Mouse (Mus musculus): ENCODE measurements around the gene Gm11084. TPM values are rescaled to one million over a fixed set of nuclear protein-coding genes. Genes with fewer than 3 reads are reported as not detected.
"Not testable (repeated sequence)": the region's sequence is repeated elsewhere in the genome, so short reads cannot be mapped to it uniquely, and the experiment has no call there.

Gene Gm11084
- polyA plus RNA-seq (2015; fragmentation: Nextera tagmentation; extraction: Ambion mirVana) = not detected in 2 replicates

DNA sequence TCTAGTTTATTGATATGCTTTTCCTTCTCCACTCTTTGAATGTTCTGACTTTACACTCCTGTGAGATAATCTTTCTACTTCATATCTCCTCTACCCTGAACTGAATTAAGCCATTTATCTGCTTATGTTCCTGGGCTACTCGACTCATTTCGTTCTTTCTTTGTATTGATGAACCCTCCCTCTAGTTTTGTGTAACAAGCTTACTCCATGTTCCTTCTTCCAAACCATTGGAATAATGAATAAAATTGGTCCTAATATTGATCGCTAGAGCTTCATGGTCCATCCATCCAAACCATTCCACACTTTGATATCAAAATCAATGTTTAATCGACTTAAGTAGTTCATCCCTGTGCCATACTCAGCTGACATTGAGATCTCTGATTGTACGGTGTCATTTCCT lies at the start of gene Gm11084:
Gene Gm11084 (minus strand): TSS at position 101 of the 400 bp plus-strand sequence.
- no peak for ATAC-seq (ENCODE audit: low read depth)
- WGBS = 93% methylated on average over 5 of the region's 5 CpGs
- Histone ChIP-seq H3K4me3 (no peak within 1 kb of the TSS), H3K9me3 (0 out of 2 replicates have a peak, but pooled peaks cover 8% of the 10 kb centered on the region), H3K4me2 (no peak within 1 kb of the TSS), H3K36me3 (peaks cover 4% of the 10 kb centered on the region; the same call in 1 of the 2 replicates), H3K9ac (no peak within 1 kb of the TSS), H3K27ac (replicated peaks) (no peak within 1 kb of the TSS), H3K4me1 (replicated peaks) (peaks cover 6% of the 10 kb centered on the region), H3K27me3 (no peaks in the 10 kb centered on the region)

DNA sequence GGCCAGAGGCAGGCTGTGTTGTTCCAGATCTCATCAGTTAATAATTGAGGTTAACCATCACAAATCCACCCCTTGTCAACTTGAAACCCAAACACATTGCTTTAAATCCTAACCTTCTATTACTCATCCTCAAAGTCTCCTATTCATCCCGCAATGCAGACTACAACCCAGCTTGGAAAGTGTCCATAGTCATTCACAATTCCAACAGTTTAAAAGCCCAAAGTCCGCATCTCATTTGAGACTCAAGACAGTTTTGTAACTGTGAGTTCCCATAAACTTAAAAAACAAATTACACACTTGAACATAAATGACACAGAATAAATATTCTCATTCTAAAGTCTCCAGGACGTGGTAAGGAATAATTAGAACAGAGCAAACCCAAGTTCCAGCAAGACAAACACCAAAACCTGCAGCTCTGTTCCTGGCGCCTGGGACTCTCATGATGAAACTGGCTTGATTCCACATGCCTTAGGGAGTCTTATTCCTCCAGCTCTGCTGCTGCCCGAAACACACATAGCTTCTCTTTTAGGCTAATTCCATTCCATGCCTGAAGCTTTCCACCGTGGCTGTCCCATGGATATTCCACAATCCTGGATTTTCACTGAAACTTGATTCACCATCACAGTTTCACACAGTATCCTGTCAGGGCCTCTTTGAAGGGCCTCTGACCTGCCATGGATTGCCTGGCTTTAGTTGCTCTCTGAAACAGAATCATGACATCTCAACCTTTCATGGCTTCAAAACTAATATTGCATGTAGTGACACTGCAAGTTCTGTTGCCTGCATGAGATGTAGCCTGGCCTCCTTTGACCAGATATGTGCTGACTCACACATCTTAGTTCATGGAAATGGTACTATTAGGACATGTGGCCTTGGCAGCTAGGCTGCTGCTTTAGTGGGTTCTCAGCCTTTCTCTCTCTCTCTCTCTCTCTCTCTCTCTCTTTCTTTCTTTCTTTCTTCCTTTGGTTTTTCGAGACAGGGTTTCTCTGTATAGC lies 44.8 kb upstream of the Gm11084 start:
- ATAC-seq (ENCODE audit: low read depth) = no peak
- Histone ChIP-seq H3K9me3 (no peaks in the 10 kb centered on the region), H3K4me1 (replicated peaks) (no peaks in the 10 kb centered on the region), H3K4me2 (no peak overlapping the region), H3K4me3 (no peak overlapping the region), H3K9ac (no peak overlapping the region), H3K27ac (replicated peaks) (no peak overlapping the region), H3K36me3 (no peaks in the 10 kb centered on the region), H3K27me3 (no peaks in the 10 kb centered on the region)
- WGBS = 79% methylated on average over 7 of the region's 7 CpGs

DNA sequence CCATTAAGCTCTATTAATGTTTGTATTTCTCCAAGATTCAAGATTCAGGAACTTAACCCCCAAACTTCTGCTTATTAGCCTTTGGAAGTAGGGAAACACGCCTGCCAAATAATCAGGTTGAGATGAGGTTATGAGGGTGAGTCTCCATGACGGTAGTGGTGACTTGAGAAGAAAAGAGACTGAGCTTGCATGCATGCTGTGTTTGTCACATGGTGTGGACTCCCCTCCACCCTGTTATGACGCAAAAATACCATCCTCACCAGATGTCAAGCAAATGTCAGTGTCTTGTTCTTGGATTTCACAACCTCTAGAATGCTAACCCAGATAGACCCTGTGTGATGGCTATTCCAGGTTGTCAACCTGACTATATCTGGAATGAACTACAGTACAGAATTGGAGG lies 43.3 kb upstream of the Gm11084 start:
- H3K27ac ChIP-seq (replicated peaks) = no peak overlapping the region
- no peak for ATAC-seq (ENCODE audit: low read depth)

DNA sequence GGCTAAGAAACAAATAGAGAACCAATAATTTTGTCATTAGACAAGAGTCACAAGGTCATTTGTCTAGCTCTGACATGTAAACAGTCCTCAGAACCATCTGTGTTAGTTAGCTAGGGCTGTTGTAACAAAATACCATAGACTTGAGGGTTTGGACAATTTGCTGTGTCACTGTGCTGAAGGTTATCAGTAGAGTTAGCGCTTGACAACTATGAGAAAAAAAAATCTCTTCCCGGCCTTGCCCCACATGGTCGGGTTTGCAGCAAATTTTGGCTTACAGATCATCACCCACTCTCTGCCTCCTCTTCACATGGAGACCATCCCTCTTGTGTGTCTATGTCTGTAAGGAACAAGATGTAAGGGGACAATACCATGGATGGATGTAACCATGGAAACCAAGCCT lies 41.5 kb upstream of the Gm11084 start:
- Histone ChIP-seq H3K36me3 (no peaks in the 10 kb centered on the region), H3K9ac (no peak overlapping the region), H3K9me3 (no peaks in the 10 kb centered on the region), H3K4me1 (replicated peaks) (no peaks in the 10 kb centered on the region), H3K27me3 (no peaks in the 10 kb centered on the region), H3K4me3 (no peak overlapping the region), H3K4me2 (no peak overlapping the region), H3K27ac (replicated peaks) (no peak overlapping the region)
- 94% methylated on average over 3 of the region's 3 CpGs for WGBS
- ATAC-seq (ENCODE audit: low read depth) = no peak

More for the DNA sequence above, 43.3 kb upstream of the Gm11084 start:
- H3K27me3 ChIP-seq = no peaks in the 10 kb centered on the region
- no peak overlapping the region for H3K4me3 ChIP-seq
- H3K36me3 ChIP-seq = no peaks in the 10 kb centered on the region
- no peaks in the 10 kb centered on the region for H3K4me1 ChIP-seq (replicated peaks)
- no peak overlapping the region for H3K9ac ChIP-seq
- 96% methylated on average over 3 of the region's 3 CpGs for WGBS
- H3K4me2 ChIP-seq = no peak overlapping the region
- H3K9me3 ChIP-seq = no peaks in the 10 kb centered on the region

DNA sequence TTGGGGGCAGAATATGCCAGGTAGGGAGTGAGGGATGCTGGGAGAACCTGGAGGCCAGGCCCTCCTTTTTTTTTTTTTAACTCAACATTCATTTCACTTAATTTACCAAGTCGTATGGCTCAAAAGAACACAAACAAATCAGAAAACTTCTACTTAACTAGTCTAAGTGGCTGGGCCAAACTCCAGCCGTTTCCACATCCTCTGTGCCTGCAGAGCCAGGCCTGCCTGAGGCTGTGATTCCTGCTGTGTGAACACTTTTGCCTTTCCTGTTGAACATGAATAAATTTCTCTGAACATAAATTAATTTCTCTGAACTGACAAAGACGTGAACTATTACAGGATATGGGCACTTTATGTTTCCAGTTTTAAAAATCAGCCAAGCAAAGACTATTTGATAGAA lies 40.6 kb upstream of the Gm11084 start:
- Histone ChIP-seq H3K9me3 (no peaks in the 10 kb centered on the region), H3K4me1 (replicated peaks) (no peaks in the 10 kb centered on the region), H3K27ac (replicated peaks) (no peak overlapping the region), H3K4me3 (no peak overlapping the region), H3K4me2 (no peak overlapping the region), H3K9ac (no peak overlapping the region), H3K36me3 (no peaks in the 10 kb centered on the region), H3K27me3 (no peaks in the 10 kb centered on the region)
- 57% methylated on average over 3 of the region's 3 CpGs for WGBS
- ATAC-seq (ENCODE audit: low read depth) = no peak

DNA sequence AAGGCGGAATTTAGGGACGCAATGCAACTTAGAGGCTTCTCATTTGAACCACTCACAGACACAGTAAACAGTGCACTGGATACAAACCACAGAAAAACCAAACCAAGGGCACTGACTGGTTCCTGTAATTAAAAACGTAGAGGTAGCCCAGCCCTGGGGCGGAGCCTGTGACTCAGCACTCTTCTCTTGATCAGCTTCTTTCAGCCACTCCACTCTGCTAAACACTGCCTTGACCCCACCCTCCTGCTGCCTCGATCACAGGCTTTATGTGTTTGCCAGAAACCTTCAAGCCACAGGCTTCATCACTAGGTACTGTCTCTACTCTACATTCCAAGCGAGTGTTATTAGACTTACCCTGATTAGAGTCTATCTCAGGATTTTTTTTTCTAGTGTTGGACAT lies 37.3 kb upstream of the Gm11084 start:
- H3K4me2 ChIP-seq = no peak overlapping the region
- H3K4me3 ChIP-seq = no peak overlapping the region
- H3K9me3 ChIP-seq = no peaks in the 10 kb centered on the region
- ATAC-seq (ENCODE audit: low read depth) = no peak
- no peaks in the 10 kb centered on the region for H3K36me3 ChIP-seq
- no peak overlapping the region for H3K27ac ChIP-seq (replicated peaks)
- H3K4me1 ChIP-seq (replicated peaks) = no peaks in the 10 kb centered on the region
- WGBS = 46% methylated on average over 6 of the region's 6 CpGs
- no peak overlapping the region for H3K9ac ChIP-seq
- no peaks in the 10 kb centered on the region for H3K27me3 ChIP-seq

DNA sequence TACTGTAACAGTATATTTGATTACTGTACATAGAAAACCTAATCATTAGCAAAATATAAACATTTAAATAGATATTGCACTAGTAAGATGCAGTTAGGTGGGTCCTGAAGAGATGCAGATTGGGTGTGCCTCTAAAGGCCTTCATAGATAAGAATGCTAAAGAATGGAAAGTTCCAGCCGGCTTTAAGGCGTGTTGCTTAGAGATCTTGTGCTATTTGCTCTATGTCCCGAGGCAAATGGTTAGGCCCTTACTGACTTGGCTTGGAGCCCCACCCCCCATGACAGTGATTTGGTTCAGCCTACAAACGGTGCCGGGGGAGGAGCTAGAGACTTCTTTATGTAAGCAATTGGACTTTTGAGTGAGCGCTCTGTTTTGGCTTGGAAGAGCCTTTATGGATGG lies 34.5 kb upstream of the Gm11084 start:
- ATAC-seq (ENCODE audit: low read depth) = no peak
- Histone ChIP-seq H3K36me3 (no peaks in the 10 kb centered on the region), H3K27ac (replicated peaks) (no peak overlapping the region), H3K9me3 (no peaks in the 10 kb centered on the region), H3K27me3 (no peaks in the 10 kb centered on the region), H3K9ac (no peak overlapping the region), H3K4me3 (no peak overlapping the region), H3K4me1 (replicated peaks) (no peaks in the 10 kb centered on the region), H3K4me2 (no peak overlapping the region)
- 82% methylated on average over 6 of the region's 6 CpGs for WGBS

DNA sequence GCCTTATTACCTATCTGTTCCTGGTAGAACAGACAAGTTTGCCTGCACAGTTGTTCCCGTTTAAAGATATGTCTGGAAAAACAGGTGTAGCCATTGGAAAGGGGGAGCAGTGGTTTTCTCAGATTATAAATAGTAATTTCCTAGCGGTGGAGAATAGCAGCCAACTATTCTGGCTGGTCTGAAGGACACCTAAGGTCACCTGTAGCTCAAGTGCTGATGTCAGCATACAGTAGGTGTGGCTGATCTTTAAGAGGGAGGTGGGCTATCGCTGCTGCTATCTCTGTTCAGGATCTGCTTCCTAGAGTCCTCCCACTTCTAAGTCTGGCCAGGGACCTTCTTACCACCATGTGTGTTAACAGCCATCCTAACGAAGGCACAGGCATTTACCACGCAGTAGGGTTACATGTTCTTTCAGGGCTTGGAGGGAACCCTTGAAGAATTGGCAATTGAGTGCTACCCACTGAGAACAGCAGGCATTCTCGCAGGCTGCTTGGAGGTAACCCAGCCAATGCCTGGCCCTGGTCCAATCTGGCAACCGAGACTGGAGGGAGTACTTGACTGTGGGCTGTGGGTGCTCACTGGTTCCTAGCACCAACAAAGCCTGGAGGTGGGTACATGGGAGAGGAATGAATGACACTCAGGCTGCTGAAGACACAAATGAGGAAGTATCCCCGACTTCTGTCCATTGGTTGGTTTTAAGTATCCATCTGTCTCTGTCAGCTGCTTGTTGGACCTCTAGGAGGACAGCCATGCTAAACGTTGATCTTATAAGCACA lies 33.0 kb upstream of the Gm11084 start:
- no peak for ATAC-seq (ENCODE audit: low read depth)
- Histone ChIP-seq H3K9me3 (no peaks in the 10 kb centered on the region), H3K4me2 (no peak overlapping the region), H3K27me3 (no peaks in the 10 kb centered on the region), H3K4me3 (no peak overlapping the region), H3K36me3 (no peaks in the 10 kb centered on the region), H3K4me1 (replicated peaks) (no peaks in the 10 kb centered on the region), H3K9ac (no peak overlapping the region), H3K27ac (replicated peaks) (no peak overlapping the region)
- 73% methylated on average over 9 of the region's 9 CpGs for WGBS

DNA sequence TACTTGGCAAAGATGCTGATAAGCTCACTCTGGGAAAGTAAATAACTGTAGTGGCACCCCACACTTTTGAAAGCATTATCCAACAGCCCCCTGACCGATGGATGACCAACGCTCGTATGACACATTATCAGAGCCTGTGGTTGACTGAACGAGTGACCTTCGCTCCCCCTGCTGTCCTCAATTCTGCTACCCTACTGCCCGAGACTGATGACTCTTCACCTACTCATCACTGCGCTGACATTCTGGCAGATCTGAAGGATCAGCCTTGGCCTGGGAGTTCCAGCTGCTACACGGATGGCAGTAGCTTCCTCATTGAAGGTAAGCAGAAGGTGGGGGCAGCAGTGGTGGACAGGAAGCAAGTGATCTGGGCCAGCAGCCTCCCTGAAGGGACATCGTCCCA lies 27.5 kb upstream of the Gm11084 start:
- H3K27me3 ChIP-seq; H3K36me3 ChIP-seq; H3K4me2 ChIP-seq; H3K4me3 ChIP-seq; H3K27ac ChIP-seq (replicated peaks); ATAC-seq (ENCODE audit: low read depth); H3K9ac ChIP-seq; H3K4me1 ChIP-seq (replicated peaks): not testable (repeated sequence)
- H3K9me3 ChIP-seq = peaks cover 14% of the 10 kb centered on the region
- 91% methylated on average over 9 of the region's 9 CpGs for WGBS

DNA sequence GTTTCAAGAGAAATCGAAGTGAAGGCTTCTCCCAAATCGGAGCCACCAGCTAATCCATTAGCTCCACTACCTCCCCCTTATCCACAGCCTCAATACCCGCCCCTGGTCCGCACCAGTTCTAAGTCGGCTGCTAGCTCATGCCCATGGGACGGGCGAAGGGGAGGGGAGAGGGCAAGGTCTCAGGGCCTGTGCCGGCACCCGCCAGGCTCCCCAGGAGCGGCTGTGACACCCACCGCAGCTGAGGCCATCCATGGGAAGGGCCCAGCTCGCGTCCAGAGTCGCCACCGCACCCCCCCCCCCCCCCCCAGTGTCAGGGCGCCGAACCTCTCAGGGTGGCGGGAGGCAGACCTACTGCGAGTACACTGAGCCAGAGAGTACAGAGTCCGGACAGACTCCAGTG lies 26.1 kb upstream of the Gm11084 start:
- Histone ChIP-seq H3K4me2 (no peak overlapping the region), H3K36me3 (no peaks in the 10 kb centered on the region), H3K27ac (replicated peaks) (no peak overlapping the region), H3K27me3 (no peaks in the 10 kb centered on the region), H3K9ac (no peak overlapping the region), H3K4me3 (no peak overlapping the region), H3K4me1 (replicated peaks) (no peaks in the 10 kb centered on the region), H3K9me3 (peaks cover 14% of the 10 kb centered on the region)
- WGBS = 75% methylated on average over 20 of the region's 20 CpGs
- no peak for ATAC-seq (ENCODE audit: low read depth)

DNA sequence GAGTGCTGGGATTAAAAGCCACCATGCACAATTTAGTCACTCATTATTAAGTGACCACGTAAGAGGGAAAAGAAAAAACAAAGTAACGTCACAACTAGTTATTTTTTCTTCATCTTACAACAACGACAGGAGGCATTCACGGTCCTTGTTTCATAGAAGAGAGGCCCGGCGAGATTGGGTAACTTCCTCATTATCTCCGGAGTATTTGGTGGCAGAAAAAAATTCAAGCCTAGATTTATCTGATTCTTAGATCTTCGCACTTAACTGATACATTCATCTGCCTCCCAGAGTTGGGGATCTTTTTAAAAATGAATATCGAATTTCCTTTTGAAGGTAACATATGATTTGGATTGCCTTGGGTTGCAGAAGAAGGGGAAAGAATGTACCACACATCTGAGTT lies 21.0 kb upstream of the Gm11084 start:
- Histone ChIP-seq H3K4me2 (no peak overlapping the region), H3K9ac (no peak overlapping the region), H3K27me3 (no peaks in the 10 kb centered on the region), H3K4me1 (replicated peaks) (peaks cover 27% of the 10 kb centered on the region), H3K9me3 (peaks cover 14% of the 10 kb centered on the region), H3K4me3 (no peak overlapping the region), H3K36me3 (no peaks in the 10 kb centered on the region), H3K27ac (replicated peaks) (no peak overlapping the region)
- no peak for ATAC-seq (ENCODE audit: low read depth)
- WGBS = 93% methylated on average over 9 of the region's 9 CpGs

All from neural tube, embryonic 13.5 days (tissue).